Mouse (Mus musculus) megakaryocyte, embryonic 14.5 days (primary cell): ENCODE measurements around the gene Mbd3.

Source experiments
- FLI1 ChIP-seq: IDR thresholded peaks from 2 replicates; pipeline ENCODE4 v1.6.1; 2012; ENCODE audit warnings: low read length, inconsistent platforms, mixed read lengths
- GATA1 ChIP-seq: IDR thresholded peaks from 3 replicates; pipeline ENCODE4 v1.6.1; 2012; ENCODE audit warnings: mixed read lengths, low read length, inconsistent platforms, borderline replicate concordance

GRCm38 (mm10) chr10:80415566-80415965 is 16.2 kb upstream of the Mbd3 start:
- TF ChIP-seq FLI1 (no peak), GATA1 (no peak)
